Mouse (Mus musculus) brain, embryonic 14.5 days (tissue): ENCODE results near the gene Hspb7.

Experiments used
- CTCF ChIP-seq: fragments of 200-500 bp; IDR thresholded peaks from 2 replicates; pipeline ENCODE4 v1.5.1; 2012; ENCODE audit warnings: inconsistent platforms, mild to moderate bottlenecking, moderate library complexity, borderline replicate concordance; ENCODE audit not compliant: insufficient read depth, insufficient read length; ENCODE audit errors: extremely low read depth
- POLR2A ChIP-seq: fragments of 200-500 bp; IDR thresholded peaks from 2 replicates; pipeline ENCODE4 v1.6.1; 2012; ENCODE audit warnings: mild to moderate bottlenecking, inconsistent platforms, borderline replicate concordance; ENCODE audit not compliant: poor library complexity, insufficient read depth, insufficient read length, severe bottlenecking; ENCODE audit errors: extremely low read depth

DNA sequence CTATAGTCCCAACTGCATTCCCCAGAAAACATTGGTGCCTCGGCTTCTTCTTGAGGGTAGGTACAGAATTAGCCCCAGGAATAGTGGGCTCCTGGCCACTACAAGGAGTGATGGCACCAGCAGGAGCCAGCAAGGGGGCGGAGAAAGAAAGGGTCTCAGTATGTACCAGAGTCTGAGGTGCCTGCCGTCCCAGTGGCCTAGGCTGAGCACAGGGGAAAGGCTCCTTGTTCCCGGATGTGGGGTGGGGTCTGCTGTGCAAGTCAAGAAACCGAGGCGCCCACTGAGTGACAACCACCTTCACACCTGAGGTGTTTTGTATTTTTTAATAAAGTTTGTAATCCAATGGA, 47.0 kb downstream of the Hspb7 start:
- TF ChIP-seq POLR2A (no peak), CTCF (no peak)
